Mouse (Mus musculus): ENCODE results near the gene Klhl9.
A peak's percentile ranks its signal among the peaks of the same experiment; 100 is the strongest.
"Not testable (repeated sequence)": the region's sequence is repeated elsewhere in the genome, so short reads cannot be mapped to it uniquely, and the experiment has no call there.

Gene Klhl9

DNA sequence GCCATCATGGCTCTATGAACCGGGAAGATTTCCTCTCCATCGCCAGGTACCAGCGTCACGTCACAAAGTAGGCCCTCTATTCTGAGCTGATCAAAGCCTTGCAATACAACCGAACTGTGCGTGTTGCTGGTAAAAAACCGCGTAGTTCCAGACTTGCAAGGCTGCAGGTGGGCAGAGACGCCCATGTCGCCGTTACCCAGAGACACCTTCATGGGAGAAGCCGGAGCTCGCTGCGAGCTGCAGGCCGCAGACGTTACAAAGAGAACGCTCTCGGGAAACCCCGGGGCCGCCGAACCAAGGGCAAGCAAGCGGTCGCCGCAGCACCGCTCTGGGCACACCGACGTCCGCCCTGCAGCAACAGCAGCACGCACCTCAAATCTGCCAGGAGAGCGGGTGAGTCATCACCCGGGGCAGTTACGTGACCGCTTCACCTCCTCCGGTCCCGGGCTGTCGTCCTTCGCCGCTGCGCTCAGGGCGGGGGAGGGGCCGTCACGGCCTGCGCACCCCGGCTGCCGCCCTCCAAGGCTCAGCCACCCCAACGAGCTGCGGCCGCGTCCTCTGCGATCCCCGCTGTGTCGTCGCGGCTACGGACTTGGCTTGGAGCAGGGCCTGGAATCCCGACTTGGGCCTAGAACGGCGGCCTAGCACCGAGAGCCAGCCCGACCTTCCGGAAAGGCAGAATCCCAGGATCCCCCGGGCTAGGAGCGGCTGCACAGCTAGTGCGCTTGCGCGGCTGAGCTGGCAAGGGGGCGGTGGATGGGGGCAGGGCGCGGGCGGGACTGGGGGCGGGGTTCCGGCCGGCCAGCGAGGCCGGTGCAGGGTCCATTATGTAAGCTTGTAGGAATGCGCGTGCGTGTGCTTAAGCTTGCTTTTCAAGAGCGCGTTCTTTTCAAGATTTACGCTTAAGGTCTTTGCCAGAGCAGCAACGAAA lies at the start of gene Klhl9, which contains the start of gene Gm26566:
Gene Klhl9 (minus strand): TSS at position 675 of the 931 bp plus-strand sequence.
Gene Gm26566 (plus strand): TSS at position 15 of the 931 bp plus-strand sequence.
- DNase-seq, result peak; percentile 90 to 93

GRCm38 (mm10) chr4:88763384-88764018 lies 41.2 kb upstream of the Klhl9 start:
- DNase-seq, result peak; percentile 55 to 60

DNA sequence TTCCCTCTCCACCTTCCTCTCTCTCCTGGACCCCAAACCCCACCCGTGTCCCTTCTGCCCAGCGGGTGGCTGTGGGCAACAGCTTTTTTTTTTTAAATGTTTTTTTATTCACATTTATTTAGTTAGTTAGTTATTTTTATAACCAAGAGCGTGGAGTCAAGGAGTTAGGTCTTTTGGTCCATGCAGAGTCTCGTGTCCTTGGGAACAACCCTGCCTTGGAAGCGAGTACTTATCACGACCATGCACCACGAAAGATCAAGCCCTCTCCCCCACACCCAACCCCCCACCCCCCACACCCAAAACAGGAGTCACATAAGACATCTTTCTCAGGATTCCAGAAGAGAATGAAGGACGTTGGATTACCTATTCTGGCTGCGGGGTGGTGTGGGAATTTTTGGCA lies 40.1 kb upstream of the Klhl9 start:
- DNase-seq, result peak in 1 of 2 experiments; percentile 33

- DNase-seq, result peak; percentile 65 to 74
These were observed 39.5 kb upstream of the Klhl9 start for GRCm38 (mm10) chr4:88761776-88762175.

DNA sequence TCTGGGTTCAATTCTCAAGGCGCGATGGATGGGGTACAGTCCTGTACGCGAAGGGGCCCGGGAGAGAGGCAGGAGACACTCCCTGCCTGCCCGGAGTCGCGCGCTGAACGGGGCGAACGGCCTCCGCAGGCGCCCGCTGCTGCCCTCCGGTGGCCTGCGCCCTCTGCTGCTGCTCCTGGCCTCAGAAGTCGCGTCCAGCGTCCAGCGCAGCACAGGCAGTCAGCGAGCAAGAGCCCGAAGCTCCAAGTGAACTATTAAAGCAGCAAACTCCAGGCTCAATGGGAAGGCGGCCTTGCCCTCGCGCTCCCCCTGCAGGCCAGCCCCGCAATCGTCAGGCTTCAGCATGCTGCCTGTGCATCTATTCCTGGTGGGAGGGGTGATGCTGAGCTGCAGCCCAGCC lies 38.2 kb upstream of the Klhl9 start:
- DNase-seq, result peak; percentile 73 to 76

DNA sequence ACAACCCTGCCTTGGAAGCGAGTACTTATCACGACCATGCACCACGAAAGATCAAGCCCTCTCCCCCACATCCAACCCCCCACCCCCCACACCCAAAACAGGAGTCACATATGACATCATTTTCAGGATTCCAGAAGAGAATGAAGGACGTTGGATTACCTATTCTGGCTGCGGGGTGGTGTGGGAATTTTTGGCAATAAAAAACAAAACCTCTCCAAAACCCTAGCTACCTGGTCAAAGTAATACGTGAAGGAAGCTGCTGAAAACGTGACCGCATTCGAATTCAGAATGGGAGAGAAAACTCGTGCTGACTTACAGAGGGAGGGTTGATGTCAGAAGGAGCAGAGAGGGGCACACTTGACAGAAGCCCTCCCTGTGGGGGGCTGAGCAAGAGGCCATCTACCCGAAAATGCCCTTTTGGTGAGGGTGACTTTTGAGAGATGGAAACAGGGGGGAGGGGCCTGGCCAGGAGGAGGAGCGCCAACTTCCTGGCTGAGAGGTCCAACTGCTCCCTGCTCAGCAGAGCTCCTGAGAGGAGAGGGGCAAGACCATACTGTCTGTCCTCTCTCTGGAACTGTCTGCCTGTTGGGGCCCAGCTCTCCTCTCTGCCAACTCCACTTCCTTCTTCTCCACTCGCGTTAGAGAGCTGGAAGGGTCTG lies 37.5 kb upstream of the Klhl9 start, which contains the start of gene Gm13283:
Gene Gm13283 (plus strand): TSS at position 510 of the 659 bp plus-strand sequence.
- peak in 1 of 2 experiments; percentile 48 for DNase-seq

GRCm38 (mm10) chr4:88758751-88759150 lies 36.5 kb upstream of the Klhl9 start:
- DNase-seq, result not testable (repeated sequence)

GRCm38 (mm10) chr4:88757628-88758031 lies 35.4 kb upstream of the Klhl9 start:
- DNase-seq, result peak; percentile 87 to 93

DNA sequence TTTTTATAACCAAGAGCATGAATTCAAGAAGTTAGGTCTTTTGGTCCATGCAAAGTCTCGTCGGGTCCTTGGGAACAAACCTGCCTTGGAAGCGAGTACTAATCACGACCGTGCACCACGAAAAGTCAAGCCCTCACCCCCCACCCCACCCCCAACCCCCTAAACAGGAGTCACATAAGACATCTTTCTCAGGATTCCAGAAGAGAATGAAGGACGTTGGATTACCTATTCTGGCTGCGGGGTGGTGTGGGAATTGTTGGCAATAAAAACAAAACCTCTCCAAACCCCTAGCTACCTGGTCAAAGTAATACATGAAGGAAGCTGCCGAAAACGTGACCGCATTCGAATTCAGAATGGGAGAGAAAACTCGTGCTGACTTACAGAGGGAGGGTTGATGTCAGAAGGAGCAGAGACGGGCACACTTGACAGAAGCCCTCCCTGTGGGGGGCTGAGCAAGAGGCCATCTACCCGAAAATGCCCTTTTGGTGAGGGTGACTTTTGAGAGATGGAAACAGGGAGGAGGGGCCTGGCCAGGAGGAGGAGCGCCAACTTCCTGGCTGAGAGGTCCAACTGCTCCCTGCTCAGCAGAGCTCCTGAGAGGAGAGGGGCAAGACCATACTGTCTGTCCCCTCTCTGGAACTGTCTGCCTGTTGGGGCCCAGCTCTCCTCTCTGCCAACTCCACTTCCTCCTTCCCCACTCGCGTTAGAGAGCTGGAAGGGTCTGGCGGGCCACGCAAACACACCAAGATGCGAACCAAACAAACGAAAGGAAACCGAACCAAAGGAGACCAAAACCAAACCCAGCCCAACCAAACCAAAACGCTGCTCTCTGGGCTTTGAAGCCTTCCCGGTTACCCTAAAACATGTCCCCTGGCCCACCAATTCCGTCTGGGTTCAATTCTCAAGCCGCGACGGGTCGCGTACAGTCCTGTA lies 34.6 kb upstream of the Klhl9 start:
- DNase-seq, result peak in 1 of 2 experiments; percentile 27

- peak; percentile 69 to 77 for DNase-seq
These were observed 32.6 kb upstream of the Klhl9 start, which contains the start of gene Gm13271 for GRCm38 (mm10) chr4:88754818-88755340. Gm13271 (plus strand) TSS chr4:88754868.

DNA sequence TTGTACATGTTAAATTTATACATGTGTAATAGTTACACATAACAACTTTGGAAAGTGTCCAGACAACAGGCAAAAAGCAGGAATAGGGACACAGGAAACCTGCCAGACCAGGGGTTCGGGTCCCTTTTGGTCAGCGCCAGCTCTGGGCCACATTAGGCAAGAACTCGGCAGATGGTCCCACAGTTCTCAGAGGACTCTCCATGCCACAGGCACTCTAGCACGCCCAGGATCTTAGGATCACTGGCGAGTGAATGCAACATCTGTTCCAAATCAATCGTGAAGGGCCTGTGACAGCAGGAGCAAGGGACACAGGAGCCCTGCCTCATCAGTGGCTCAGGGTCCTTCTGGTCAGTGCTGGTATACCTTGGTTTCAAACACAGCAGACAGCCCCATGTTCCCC lies 27.7 kb upstream of the Klhl9 start:
- no peak for DNase-seq

DNA sequence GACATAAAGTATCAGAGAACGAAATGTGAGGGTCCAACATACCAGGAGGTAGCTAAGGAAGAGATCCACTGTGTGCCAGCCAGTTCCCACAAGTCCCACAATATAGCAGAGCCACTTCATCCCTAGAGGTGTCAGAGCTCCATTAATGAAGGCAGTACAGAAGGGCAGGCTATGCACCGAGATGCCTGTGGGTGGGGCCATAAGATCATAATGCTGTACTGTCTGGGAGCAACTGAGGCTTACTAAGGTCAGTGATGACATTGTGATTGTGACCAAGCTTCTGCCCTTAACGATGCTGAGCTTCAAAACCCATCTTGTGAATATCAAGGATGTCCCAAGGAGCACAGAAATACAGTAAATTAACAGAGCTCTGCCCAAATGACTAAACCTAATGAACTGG lies 21.9 kb upstream of the Klhl9 start:
- DNase-seq, result no peak

DNA sequence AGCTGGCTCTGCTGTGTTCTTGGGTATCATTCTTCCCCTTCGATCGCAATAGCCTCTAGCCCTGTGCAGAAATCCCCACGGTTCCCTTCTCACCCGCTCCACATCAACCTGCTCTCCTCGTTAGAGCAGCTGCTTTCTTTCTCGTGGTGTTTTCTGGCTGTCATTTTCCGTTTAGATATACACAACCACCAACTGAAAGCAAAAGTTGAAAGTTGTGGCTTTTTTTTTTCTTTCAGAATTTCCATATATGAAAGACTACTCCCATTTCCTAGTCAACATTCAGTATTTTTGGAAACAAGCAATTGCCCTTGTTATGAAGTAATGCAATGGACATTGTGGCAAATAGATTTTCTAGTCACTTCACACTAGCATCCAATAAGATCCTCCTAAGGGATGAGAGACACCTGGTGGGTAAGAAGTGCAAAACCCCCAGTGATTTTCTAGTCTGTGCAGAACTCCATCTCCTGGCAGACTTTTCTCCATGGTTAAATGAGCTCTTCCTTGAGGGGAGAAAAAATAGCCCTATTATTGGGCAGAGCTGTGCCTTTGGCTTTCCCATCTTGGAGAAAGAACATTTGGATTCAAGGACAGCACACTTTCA lies 20.6 kb upstream of the Klhl9 start:
- no peak for DNase-seq

GRCm38 (mm10) chr4:88741426-88741825 lies 19.2 kb upstream of the Klhl9 start:
- no peak for DNase-seq

- no peak for DNase-seq
These were observed 16.8 kb upstream of the Klhl9 start for GRCm38 (mm10) chr4:88739036-88739435.

- DNase-seq, result peak; percentile 46 to 66
These were observed 16.2 kb upstream of the Klhl9 start for GRCm38 (mm10) chr4:88738480-88738879.

- no peak for DNase-seq
These were observed 5.1 kb upstream of the Klhl9 start for GRCm38 (mm10) chr4:88727324-88727723.

- no peak for DNase-seq
These were observed 4.5 kb upstream of the Klhl9 start for GRCm38 (mm10) chr4:88726727-88727126.

DNA sequence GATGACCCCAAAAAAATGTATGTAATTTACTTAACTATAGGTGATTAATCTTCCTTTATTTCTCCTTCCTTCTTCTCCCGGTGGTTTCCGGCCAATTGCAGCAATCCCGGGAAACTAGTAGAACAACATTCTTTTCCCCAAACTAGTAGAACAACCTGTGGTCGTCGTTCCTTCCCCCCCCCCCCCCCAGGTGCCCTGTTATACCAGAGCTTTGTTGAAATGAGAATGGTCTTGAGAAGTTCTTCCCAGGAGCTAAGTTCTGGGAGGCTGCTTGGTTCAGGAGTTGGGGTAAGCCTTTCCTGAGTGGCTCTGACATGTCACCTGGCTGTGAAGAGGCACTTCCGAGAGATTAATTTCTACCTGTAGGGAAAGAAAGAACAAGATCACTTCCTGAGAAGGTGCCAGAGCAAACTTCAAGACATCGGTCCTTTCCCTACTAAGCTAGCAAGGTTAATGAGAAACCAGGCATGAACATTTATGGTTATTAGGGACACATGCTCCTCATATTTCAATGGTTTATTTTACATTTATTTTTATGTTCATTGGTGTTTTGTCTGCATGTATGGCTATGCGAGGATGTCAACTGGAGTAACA lies 1.3 kb upstream of the Klhl9 start:
- DNase-seq, result no peak

DNA sequence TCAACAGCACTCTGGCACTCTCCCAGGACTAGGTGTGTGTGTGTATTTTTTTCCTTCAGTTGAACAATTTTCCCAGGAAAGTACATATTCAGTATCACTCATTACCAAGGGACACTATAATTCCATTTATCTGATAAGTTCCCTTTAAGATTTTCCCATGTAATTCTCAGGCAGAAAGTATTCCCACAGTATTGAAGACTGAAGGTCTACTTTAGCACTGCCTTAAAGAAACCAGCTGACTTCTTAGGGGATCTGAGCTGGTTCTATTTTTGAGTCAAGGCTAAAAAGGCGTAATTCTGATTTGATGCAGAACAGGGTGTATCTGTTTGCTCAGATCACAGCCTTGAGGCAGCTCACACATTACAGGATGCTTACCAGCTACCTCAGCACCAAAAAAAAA lies 3.5 kb downstream of the Klhl9 start:
- DNase-seq, result no peak

DNA sequence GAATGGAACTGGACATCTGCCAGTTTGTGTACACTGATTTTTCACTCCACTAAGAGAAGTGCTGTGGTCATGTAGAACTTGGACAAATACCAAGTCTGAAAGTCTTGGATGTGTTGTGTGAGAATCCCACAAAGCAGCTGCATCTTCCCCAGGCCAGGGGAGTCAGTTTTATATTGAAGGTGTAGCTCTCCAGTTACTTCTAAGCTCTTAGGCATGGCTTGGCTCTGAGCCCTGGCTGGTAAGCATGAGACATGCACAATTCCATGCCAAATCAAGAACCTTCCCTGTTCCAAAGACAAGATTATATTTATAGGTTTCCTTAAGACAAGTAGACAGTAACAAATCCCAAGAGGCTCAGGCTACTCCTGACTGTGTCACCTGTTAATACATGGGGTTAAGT lies 7.2 kb downstream of the Klhl9 start:
- no peak for DNase-seq
